Mouse (Mus musculus) forebrain, embryonic 14.5 days (tissue): ENCODE measurements around the gene Slc22a15. TPM values are rescaled to one million over a fixed set of nuclear protein-coding genes. Genes with fewer than 3 reads are reported as not detected.

Experiments used
- polyA plus RNA-seq: library from polyadenylated mRNA; unstranded; fragments of >200 nt; fragmentation: Nextera tagmentation; extraction: Ambion mirVana; gene quantifications from 2 replicates; pipeline ENCODE4 v1.2.1, GENCODE M21; 2014

Gene Slc22a15
- polyA plus RNA-seq, 1 experiment from 2014 or later: 4.0 TPM

Other genes starting within 250 kb of the Slc22a15 start
- gene Mab21l3, start 75.5 kb downstream of the Slc22a15 start, polyA plus RNA-seq: 0.20 and 0.42 TPM in 2 replicates
- gene Nhlh2, start 85.6 kb upstream of the Slc22a15 start, polyA plus RNA-seq: 18.4 and 20.5 TPM in 2 replicates
- 0.48 TPM in 2 replicates for gene Casq2, start 162.0 kb upstream of the Slc22a15 start, polyA plus RNA-seq